8 mouse cellular contexts compared by ENCODE assay signal in genomic region chr16:23223871-23224469, GRCm38 (mm10). TPM values are rescaled to one million over a fixed set of nuclear protein-coding genes. Genes with fewer than 3 reads are reported as not detected.
DNase-seq lines count a peak whose midpoint lies in the region; ATAC-seq lines count a peak whose summit lies in the region.

No protein-coding gene starts in this region.

- peaks cover 11% of the 10 kb centered on the region for H3K4me1 ChIP-seq in neural tube, embryonic 11.5 days (ENCODE audit: control insufficient read depth, insufficient read depth, low read length)
- peaks cover 42% of the 10 kb centered on the region for H3K4me1 ChIP-seq in limb, embryonic 10.5 days
- peaks cover 14% of the 10 kb centered on the region; the same call in 1 of the 2 replicates for H3K4me1 ChIP-seq in stomach, embryonic 14.5 days (ENCODE audit: control insufficient read depth, insufficient read depth, low read length)

- no peak for ATAC-seq in neural tube, embryonic 11.5 days (ENCODE audit: insufficient read depth, low FRiP score, low TSS enrichment)
- no peak for ATAC-seq in stomach, embryonic 14.5 days (ENCODE audit: insufficient number of reproducible peaks, insufficient read depth, low FRiP score, low read depth)

- peak overlapping the region; percentile 92 for H3K4me2 ChIP-seq in neural tube, embryonic 11.5 days (ENCODE audit: low read depth)
- H3K4me2 ChIP-seq in stomach, embryonic 14.5 days (replicated peaks; ENCODE audit: low read depth, low read length), result peak overlapping the region; percentile 93

- peak; percentile 19 to 25 for DNase-seq in cerebellum, postnatal 14 days
- no peak for DNase-seq in cerebellum, adult 9-10 months
- DNase-seq in neural tube, embryonic 11.5 days (ENCODE audit: low spot score), result no peak
- no peak for DNase-seq in neural tube, embryonic 10.5 days (ENCODE audit: extremely low spot score, low spot score)
- no peak for DNase-seq in limb, embryonic 10.5 days (ENCODE audit: low spot score)
- no peak for DNase-seq in gastrocnemius, postnatal 25 days
- no peak for DNase-seq in ovary, postnatal 10 days (ENCODE audit: low spot score)

- WGBS in neural tube, embryonic 11.5 days, result 38% methylated on average over 12 of the region's 12 CpGs
- 38% methylated on average over 12 of the region's 12 CpGs for whole genome bisulfite sequencing in limb, embryonic 10.5 days
- WGBS in stomach, embryonic 14.5 days, result 33% methylated on average over 12 of the region's 12 CpGs

- peak overlapping the region; percentile 77; the same call in 1 of the 2 replicates for H3K4me3 ChIP-seq in neural tube, embryonic 11.5 days (ENCODE audit: low read depth, low read length)
- peak overlapping the region; percentile 85 for H3K4me3 ChIP-seq in limb, embryonic 10.5 days
- H3K4me3 ChIP-seq in stomach, embryonic 14.5 days (ENCODE audit: low read depth, low read length), result peak overlapping the region; percentile 68; the same call in 1 of the 2 replicates

- H3K36me3 ChIP-seq in neural tube, embryonic 11.5 days (ENCODE audit: control insufficient read depth, insufficient read depth, low read length), result no peaks in the 10 kb centered on the region
- no peaks in the 10 kb centered on the region for H3K36me3 ChIP-seq in limb, embryonic 10.5 days
- no peaks in the 10 kb centered on the region for H3K36me3 ChIP-seq in stomach, embryonic 14.5 days (ENCODE audit: control insufficient read depth, insufficient read depth, low read length)

- H3K9ac ChIP-seq in neural tube, embryonic 11.5 days (ENCODE audit: low read length), result peak overlapping the region; percentile 98
- H3K9ac ChIP-seq in stomach, embryonic 14.5 days (replicated peaks; ENCODE audit: low read depth, low read length), result no peak overlapping the region

- H3K27ac ChIP-seq in neural tube, embryonic 11.5 days (ENCODE audit: low read depth, low read length), result no peak overlapping the region
- H3K27ac ChIP-seq in limb, embryonic 10.5 days, result peak overlapping the region; percentile 99
- no peak overlapping the region for H3K27ac ChIP-seq in stomach, embryonic 14.5 days (ENCODE audit: low read length)

- no peaks in the 10 kb centered on the region for H3K9me3 ChIP-seq in neural tube, embryonic 11.5 days (ENCODE audit: control insufficient read depth, low read length)
- no peaks in the 10 kb centered on the region for H3K9me3 ChIP-seq in limb, embryonic 10.5 days (replicated peaks)
- H3K9me3 ChIP-seq in stomach, embryonic 14.5 days (ENCODE audit: control insufficient read depth, low read depth, low read length), result no peaks in the 10 kb centered on the region

- H3K27me3 ChIP-seq in neural tube, embryonic 11.5 days (ENCODE audit: control insufficient read depth, insufficient read depth, low read length), result no peaks in the 10 kb centered on the region
- H3K27me3 ChIP-seq in limb, embryonic 10.5 days (ENCODE audit: low read depth, poor library complexity, severe bottlenecking), result no peaks in the 10 kb centered on the region
- no peaks in the 10 kb centered on the region for H3K27me3 ChIP-seq in stomach, embryonic 14.5 days (ENCODE audit: control insufficient read depth, insufficient read depth, low read length)

RNA-seq across cellular contexts. Expression of gene St6gal1, which starts 0.6 kb away (rescaled TPM):
- polyA plus RNA-seq in neural tube, embryonic 11.5 days (2014; fragmentation: Nextera tagmentation; extraction: Ambion mirVana), result 36.3 and 39.7 TPM in 2 replicates
- polyA plus RNA-seq in limb, embryonic 10.5 days (2016; fragmentation: Nextera tagmentation; extraction: Ambion mirVana), result 23.8 and 26.7 TPM in 2 replicates
- polyA plus RNA-seq in stomach, embryonic 14.5 days (2014; fragmentation: Nextera tagmentation; extraction: Ambion mirVana), result 25.6 and 25.7 TPM in 2 replicates
- total RNA-seq in gastrocnemius, postnatal 25 days (2021), result 1 to 10 TPM; 3.4 to 3.5 TPM

Comparison
In these comparisons a context has a peak if more than half of its experiments do, and no peak if none do; other contexts are left out.
1. DNase-seq: peak in cerebellum, postnatal 14 days (2 of 2); none in cerebellum, adult 9-10 months (single experiment), neural tube, embryonic 11.5 days (single experiment), neural tube, embryonic 10.5 days (single experiment), limb, embryonic 10.5 days (single experiment), gastrocnemius, postnatal 25 days (single experiment) and ovary, postnatal 10 days (single experiment).
2. Peak in every context shown above with its lines, with median percentiles within 50 percentile points of each other: H3K4me3 ChIP-seq.